Mouse (Mus musculus): ENCODE data around the gene Carm1. TPM values are rescaled to one million over a fixed set of nuclear protein-coding genes. Genes with fewer than 3 reads are reported as not detected.

The Carm1 gene
- polyA plus RNA-seq, 1 experiment from 2014 or later: 78.0 TPM

DNA sequence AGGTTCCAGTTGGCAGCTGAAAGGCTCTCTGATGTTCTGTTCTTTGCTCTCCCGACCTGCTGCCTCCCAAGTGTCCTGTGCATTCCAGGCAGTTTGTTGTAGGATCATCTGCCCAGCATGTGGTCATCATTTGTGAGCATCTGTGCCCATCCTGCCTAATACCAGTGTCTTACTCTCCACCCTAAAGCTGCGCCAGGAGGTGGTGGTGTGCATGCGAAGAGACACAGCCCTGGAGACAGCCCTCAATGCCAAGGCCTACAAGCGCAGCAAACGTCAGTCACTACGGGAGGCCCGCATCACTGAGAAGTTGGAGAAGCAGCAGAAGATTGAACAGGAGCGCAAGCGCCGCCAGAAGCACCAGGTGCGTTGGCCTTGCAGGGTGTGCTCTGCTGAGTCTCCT lies 92.3 kb downstream of the Carm1 start:
- no peak overlapping the region for H3K9ac ChIP-seq (ENCODE audit: low read length)
- peaks cover 49% of the 10 kb centered on the region for H3K36me3 ChIP-seq (ENCODE audit: control insufficient read depth, insufficient read depth, low read length)
- no peak overlapping the region for H3K27ac ChIP-seq (ENCODE audit: low read depth, low read length)
- no peak overlapping the region for H3K4me3 ChIP-seq (ENCODE audit: low read depth, low read length)
- H3K27me3 ChIP-seq (ENCODE audit: control insufficient read depth, insufficient read depth, low read length): no peaks in the 10 kb centered on the region
- WGBS: 97% methylated on average over 11 of the region's 11 CpGs
- ATAC-seq (replicated peaks; ENCODE audit: low FRiP score) (no peak), DNase-seq (ENCODE audit: low spot score) (no peak)
- no peaks in the 10 kb centered on the region for H3K4me1 ChIP-seq (replicated peaks; ENCODE audit: control insufficient read depth, insufficient read depth, low read length)
- no peaks in the 10 kb centered on the region for H3K9me3 ChIP-seq (ENCODE audit: control insufficient read depth, low read length)
- H3K4me2 ChIP-seq (ENCODE audit: low read depth, low read length, severe bottlenecking): no peak overlapping the region

MicroRNA genes within 50 kb of the gene (microRNA counts, 519-probe panel; counts per million panel counts)
- 31.2 counts per million for microRNA mmu-miR-1946b

Small RNA genes within 50 kb of the gene (microRNA-seq; reads per million reads assigned to microRNA genes)
- not detected for gene Mir1946b (ENCODE audit: insufficient number of aligned reads)

Other genes with a start within 250 kb of the Carm1 start
- gene Ap1m2, start 234.6 kb upstream of the Carm1 start, polyA plus RNA-seq (2014; fragmentation: Nextera tagmentation; extraction: Ambion mirVana): 1.4 and 2.6 TPM in 2 replicates
- 71.0 and 76.3 TPM in 2 replicates for gene Slc44a2, start 226.2 kb upstream of the Carm1 start, polyA plus RNA-seq (2014; fragmentation: Nextera tagmentation; extraction: Ambion mirVana)
- 295 and 297 TPM in 2 replicates for gene Ilf3, start 179.0 kb upstream of the Carm1 start, polyA plus RNA-seq (2014; fragmentation: Nextera tagmentation; extraction: Ambion mirVana)
- 58.2 and 61.5 TPM in 2 replicates for gene Qtrt1, start 135.1 kb upstream of the Carm1 start, polyA plus RNA-seq (2014; fragmentation: Nextera tagmentation; extraction: Ambion mirVana)
- gene Dnm2, start 122.0 kb upstream of the Carm1 start, polyA plus RNA-seq (2014; fragmentation: Nextera tagmentation; extraction: Ambion mirVana): 72.8 and 74.0 TPM in 2 replicates
- 83.1 and 83.5 TPM in 2 replicates for gene Tmed1, start 36.6 kb upstream of the Carm1 start, polyA plus RNA-seq (2014; fragmentation: Nextera tagmentation; extraction: Ambion mirVana)
- gene AB124611, start 20.7 kb upstream of the Carm1 start, polyA plus RNA-seq (2014; fragmentation: Nextera tagmentation; extraction: Ambion mirVana): 5.6 and 5.7 TPM in 2 replicates
- gene Timm29, start 45.8 kb downstream of the Carm1 start, polyA plus RNA-seq (2014; fragmentation: Nextera tagmentation; extraction: Ambion mirVana): 51.0 and 57.5 TPM in 2 replicates
- 15.5 and 16.0 TPM in 2 replicates for gene Yipf2, start 45.9 kb downstream of the Carm1 start, polyA plus RNA-seq (2014; fragmentation: Nextera tagmentation; extraction: Ambion mirVana)
- 191 and 197 TPM in 2 replicates for gene Smarca4, start 69.3 kb downstream of the Carm1 start, polyA plus RNA-seq (2014; fragmentation: Nextera tagmentation; extraction: Ambion mirVana)
- gene Ldlr, start 176.6 kb downstream of the Carm1 start, polyA plus RNA-seq (2014; fragmentation: Nextera tagmentation; extraction: Ambion mirVana): 23.2 and 23.7 TPM in 2 replicates
- 138 and 162 TPM in 2 replicates for gene Spc24, start 213.4 kb downstream of the Carm1 start, polyA plus RNA-seq (2014; fragmentation: Nextera tagmentation; extraction: Ambion mirVana)